Mouse (Mus musculus) small intestine, adult 2 months (tissue): ENCODE data around the gene 4833439L19Rik. TPM values are rescaled to one million over a fixed set of nuclear protein-coding genes. Genes with fewer than 3 reads are reported as not detected.

Source experiments
- H3K27ac ChIP-seq: fragments of 200-500 bp; 2 replicates; pipeline ENCODE4 v1.5.1; 2012; ENCODE audit warnings: low read depth, low read length, control low read depth, inconsistent platforms; ENCODE audit not compliant: insufficient read depth
- H3K27me3 ChIP-seq: fragments of 200-500 bp; 2 replicates; pipeline ENCODE4 v1.6.1; 2012; ENCODE audit warnings: mild to moderate bottlenecking, moderate library complexity, low read length, inconsistent platforms; ENCODE audit not compliant: control insufficient read depth, insufficient read depth
- H3K36me3 ChIP-seq: fragments of 200-500 bp; 2 replicates; pipeline ENCODE4 v1.6.1; 2012; ENCODE audit warnings: mild to moderate bottlenecking, low read length, control low read depth, inconsistent platforms; ENCODE audit not compliant: control insufficient read depth, insufficient read depth
- H3K4me1 ChIP-seq: fragments of 200-500 bp; 2 replicates; pipeline ENCODE4 v1.6.1; 2012; ENCODE audit warnings: low read length, inconsistent platforms, mixed read lengths; ENCODE audit not compliant: control insufficient read depth, insufficient read depth, insufficient read length
- H3K4me3 ChIP-seq: fragments of 200-500 bp; 2 replicates; pipeline ENCODE4 v1.5.1; 2012; ENCODE audit warnings: low read depth, mild to moderate bottlenecking, control low read depth, inconsistent platforms, low read length, moderate library complexity
- CTCF ChIP-seq: fragments of 200-500 bp; IDR thresholded peaks from 2 replicates; pipeline ENCODE4 v1.5.1; 2012; ENCODE audit warnings: low read depth, mild to moderate bottlenecking, control low read depth, inconsistent platforms, low read length, moderate library complexity, mixed read lengths; ENCODE audit not compliant: insufficient replicate concordance, insufficient read length; ENCODE audit errors: extremely low read depth
- POLR2A ChIP-seq: fragments of 200-500 bp; IDR thresholded peaks from 2 replicates; pipeline ENCODE4 v1.6.1; 2012; ENCODE audit warnings: low read depth, mild to moderate bottlenecking, control low read depth, inconsistent platforms, low read length, moderate library complexity
- WGBS: fragments of 180-500 bp; shearing (Covaris S2); methylation state at CpG from one replicate; pipeline ENCODE4 v1.1.7; 2018; 5-methylcytosine and 5-hydroxymethylcytosine counted together
- polyA plus RNA-seq: library from polyadenylated mRNA; depleted of rRNA; stranded (reverse); fragments of >200 nt; gene quantifications from 2 replicates; pipeline ENCODE4 v1.2.3, GENCODE M21; 2012

4833439L19Rik gene
- polyA plus RNA-seq, 1 experiment: 166 TPM

- TF ChIP-seq CTCF (no peak), POLR2A (no peak)
- Histone ChIP-seq H3K4me3 (no peak overlapping the region), H3K4me1 (peaks cover 8% of the 10 kb centered on the region; the same call in 1 of the 2 replicates), H3K27me3 (no peaks in the 10 kb centered on the region), H3K27ac (no peak overlapping the region), H3K36me3 (no peaks in the 10 kb centered on the region)
- WGBS: 49% methylated on average over 1 of the region's 1 CpGs
Measured at GRCm38 (mm10) chr13:54569282-54569681, 4.0 kb upstream of the 4833439L19Rik start.

GRCm38 (mm10) chr13:54568380-54568779 is 3.1 kb upstream of the 4833439L19Rik start:
- no peaks in the 10 kb centered on the region for H3K36me3 ChIP-seq
- no peak overlapping the region for H3K4me3 ChIP-seq
- H3K27ac ChIP-seq: no peak overlapping the region
- WGBS: 78% methylated on average over 5 of the region's 5 CpGs
- peaks cover 7% of the 10 kb centered on the region; the same call in 1 of the 2 replicates for H3K4me1 ChIP-seq
- H3K27me3 ChIP-seq: no peaks in the 10 kb centered on the region
- TF ChIP-seq CTCF (no peak), POLR2A (no peak)

- WGBS: 19% methylated on average over 8 of the region's 8 CpGs
- peaks cover 7% of the 10 kb centered on the region; the same call in 1 of the 2 replicates for H3K4me1 ChIP-seq
- H3K27me3 ChIP-seq: no peaks in the 10 kb centered on the region
- H3K27ac ChIP-seq: peak overlapping the region; percentile 86
- peaks cover 16% of the 10 kb centered on the region for H3K36me3 ChIP-seq
- peak overlapping the region; percentile 96 for H3K4me3 ChIP-seq
- no peak for TF ChIP-seq POLR2A
- peak; percentile 60; the same call in 1 of the 2 replicates for TF ChIP-seq CTCF
Measured at GRCm38 (mm10) chr13:54565594-54566345, 535 bp upstream of the 4833439L19Rik start.

GRCm38 (mm10) chr13:54564232-54565200 is 719 bp downstream of the 4833439L19Rik start:
- H3K27ac ChIP-seq: peak overlapping the region; percentile 74
- peaks cover 7% of the 10 kb centered on the region; the same call in 1 of the 2 replicates for H3K4me1 ChIP-seq
- TF ChIP-seq CTCF (no peak), POLR2A (no peak)
- WGBS: 5% methylated on average over 45 of the region's 45 CpGs
- peak overlapping the region; percentile 96 for H3K4me3 ChIP-seq
- H3K36me3 ChIP-seq: peaks cover 27% of the 10 kb centered on the region
- H3K27me3 ChIP-seq: no peaks in the 10 kb centered on the region

GRCm38 (mm10) chr13:54562562-54562961 is 2.7 kb downstream of the 4833439L19Rik start:
- no peak overlapping the region for H3K27ac ChIP-seq
- H3K36me3 ChIP-seq: peaks cover 43% of the 10 kb centered on the region
- no peak for TF ChIP-seq POLR2A
- no peak for TF ChIP-seq CTCF
- no peaks in the 10 kb centered on the region for H3K27me3 ChIP-seq
- no peak overlapping the region for H3K4me3 ChIP-seq
- WGBS: 73% methylated on average over 7 of the region's 7 CpGs
- peaks cover 7% of the 10 kb centered on the region; the same call in 1 of the 2 replicates for H3K4me1 ChIP-seq

- TF ChIP-seq POLR2A (no peak), CTCF (no peak)
- Histone ChIP-seq H3K27me3 (no peaks in the 10 kb centered on the region), H3K36me3 (peaks cover 60% of the 10 kb centered on the region), H3K4me3 (no peak overlapping the region), H3K27ac (no peak overlapping the region), H3K4me1 (peaks cover 3% of the 10 kb centered on the region; the same call in 1 of the 2 replicates)
- 92% methylated on average over 7 of the region's 7 CpGs for WGBS
Measured at GRCm38 (mm10) chr13:54560608-54561007, 4.6 kb downstream of the 4833439L19Rik start.
